Mouse (Mus musculus) bone marrow macrophage, adult 2 months (primary cell): ENCODE results near the gene Cdc25a. TPM values are rescaled to one million over a fixed set of nuclear protein-coding genes. Genes with fewer than 3 reads are reported as not detected.

Source experiments
- H3K27ac ChIP-seq: 2 replicates; pipeline ENCODE4 v1.5.1; 2012; ENCODE audit warnings: low read depth, low read length; ENCODE audit not compliant: insufficient read depth
- H3K4me1 ChIP-seq: 2 replicates; pipeline ENCODE4 v1.6.1; 2012; ENCODE audit warnings: low read length; ENCODE audit not compliant: control insufficient read depth, insufficient read depth
- H3K4me3 ChIP-seq: 2 replicates; pipeline ENCODE4 v1.5.1; 2012; ENCODE audit warnings: mild to moderate bottlenecking, low read length, moderate library complexity; ENCODE audit not compliant: insufficient read depth
- CTCF ChIP-seq: IDR thresholded peaks from 2 replicates; pipeline ENCODE4 v1.5.1; 2012; ENCODE audit warnings: low read depth, mild to moderate bottlenecking, low read length, moderate library complexity
- POLR2A ChIP-seq: IDR thresholded peaks from 2 replicates; pipeline ENCODE4 v1.6.1; 2012; ENCODE audit warnings: mild to moderate bottlenecking, low read depth, low read length, borderline replicate concordance
- polyA plus RNA-seq: library from polyadenylated mRNA; stranded (reverse); fragments of >200 nt; gene quantifications from 2 replicates; pipeline ENCODE4 v1.2.4, GENCODE M21; 2012; ENCODE audit not compliant: missing spikeins, insufficient read depth, insufficient read length

Cdc25a gene
- polyA plus RNA-seq, 1 experiment, result 8.0 TPM

- H3K4me3 ChIP-seq, result no peak overlapping the region
- H3K4me1 ChIP-seq, result no peaks in the 10 kb centered on the region
- no peak overlapping the region for H3K27ac ChIP-seq
- TF ChIP-seq POLR2A, result no peak
These were observed 11.9 kb downstream of the Cdc25a start for GRCm38 (mm10) chr9:109887321-109887720.

DNA sequence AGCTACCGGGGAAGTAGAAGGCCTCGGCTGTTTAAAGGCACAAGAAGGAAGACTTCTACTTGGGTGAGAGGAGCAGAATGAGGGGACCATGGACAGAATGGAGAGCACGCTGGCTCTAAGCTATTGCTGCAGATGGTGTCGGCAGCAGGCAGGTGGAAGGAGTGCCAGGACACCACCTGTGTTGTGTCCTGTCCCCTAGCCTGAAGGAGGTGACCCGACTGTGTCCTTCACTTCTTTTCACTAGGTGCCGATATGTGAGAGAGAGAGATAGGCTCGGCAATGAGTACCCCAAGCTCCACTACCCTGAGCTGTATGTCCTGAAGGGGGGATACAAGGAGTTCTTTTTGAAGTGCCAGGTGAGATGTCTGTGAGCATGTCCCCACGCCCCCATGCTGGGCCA lies 16.1 kb downstream of the Cdc25a start:
- no peak overlapping the region for H3K4me3 ChIP-seq
- no peak overlapping the region for H3K27ac ChIP-seq
- no peak for TF ChIP-seq POLR2A
- H3K4me1 ChIP-seq, result no peaks in the 10 kb centered on the region

GRCm38 (mm10) chr9:109892651-109893250 lies 17.4 kb downstream of the Cdc25a start:
- H3K4me3 ChIP-seq, result no peak overlapping the region
- H3K4me1 ChIP-seq, result peaks cover 4% of the 10 kb centered on the region
- H3K27ac ChIP-seq, result no peak overlapping the region
- TF ChIP-seq POLR2A (no peak), CTCF (peak; percentile 89)

GRCm38 (mm10) chr9:109894413-109895090 lies 19.2 kb downstream of the Cdc25a start:
- no peak overlapping the region for H3K4me3 ChIP-seq
- no peak overlapping the region for H3K27ac ChIP-seq
- peaks cover 16% of the 10 kb centered on the region for H3K4me1 ChIP-seq
- TF ChIP-seq POLR2A (no peak), CTCF (0 out of 2 replicates have a peak, but pooled peaks have one; percentile 23)

- Histone ChIP-seq H3K4me3 (no peak overlapping the region), H3K4me1 (peaks cover 16% of the 10 kb centered on the region), H3K27ac (no peak overlapping the region)
- no peak for TF ChIP-seq CTCF
- no peak for TF ChIP-seq POLR2A
These were observed 20.2 kb downstream of the Cdc25a start for GRCm38 (mm10) chr9:109895593-109895992.

GRCm38 (mm10) chr9:109896253-109897150 lies 21.1 kb downstream of the Cdc25a start:
- Histone ChIP-seq H3K4me3 (no peak overlapping the region), H3K4me1 (peaks cover 16% of the 10 kb centered on the region), H3K27ac (no peak overlapping the region)
- no peak for TF ChIP-seq POLR2A
- no peak for TF ChIP-seq CTCF

- Histone ChIP-seq H3K4me1 (peaks cover 16% of the 10 kb centered on the region), H3K4me3 (no peak overlapping the region), H3K27ac (peak overlapping the region; percentile 2; the same call in 1 of the 2 replicates)
- TF ChIP-seq CTCF (no peak), POLR2A (no peak)
These were observed 22.6 kb downstream of the Cdc25a start for GRCm38 (mm10) chr9:109898027-109898426.

GRCm38 (mm10) chr9:109899361-109899760 lies 24.0 kb downstream of the Cdc25a start:
- H3K4me3 ChIP-seq, result no peak overlapping the region
- TF ChIP-seq POLR2A, result no peak
- no peak for TF ChIP-seq CTCF
- H3K27ac ChIP-seq, result no peak overlapping the region
- peaks cover 16% of the 10 kb centered on the region for H3K4me1 ChIP-seq

GRCm38 (mm10) chr9:109899774-109900173 lies 24.4 kb downstream of the Cdc25a start:
- Histone ChIP-seq H3K27ac (no peak overlapping the region), H3K4me1 (peaks cover 16% of the 10 kb centered on the region), H3K4me3 (no peak overlapping the region)
- TF ChIP-seq CTCF, result no peak

DNA sequence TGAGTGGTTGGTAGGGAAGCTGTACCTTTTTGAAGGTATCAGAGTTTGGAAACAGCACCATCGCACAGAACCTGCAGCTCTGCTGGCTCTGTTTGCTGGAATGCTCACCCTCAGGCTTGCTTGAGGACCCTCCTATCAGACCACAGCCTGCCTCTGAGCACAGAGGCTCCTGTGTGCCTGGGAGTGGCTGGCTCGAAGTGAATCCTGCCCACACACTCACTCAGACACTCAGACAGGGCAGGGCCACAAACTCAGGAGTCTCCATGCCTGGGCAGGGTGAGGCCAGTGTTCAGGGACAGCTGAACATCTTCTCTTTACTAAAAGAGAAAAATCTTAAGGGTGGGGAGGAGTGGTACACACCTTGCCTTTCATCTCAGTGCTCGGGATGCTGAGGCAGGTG lies 25.2 kb downstream of the Cdc25a start:
- H3K27ac ChIP-seq, result no peak overlapping the region
- H3K4me3 ChIP-seq, result no peak overlapping the region
- no peak for TF ChIP-seq CTCF
- TF ChIP-seq POLR2A, result no peak
- peaks cover 16% of the 10 kb centered on the region for H3K4me1 ChIP-seq
